Mouse (Mus musculus) midbrain, postnatal 0 days (tissue): ENCODE measurements around the gene Ankmy1. TPM values are rescaled to one million over a fixed set of nuclear protein-coding genes. Genes with fewer than 3 reads are reported as not detected.

Experiments used
- ATAC-seq: fragments of 200-750 bp; cut with Nextera tagmentation; 2 replicates; pipeline ENCODE4 v1.8.0; 2017; ENCODE audit warnings: moderate number of reproducible peaks, mild to moderate bottlenecking, moderate TSS enrichment, moderate library complexity; ENCODE audit not compliant: low FRiP score
- DNase-seq: peaks from one replicate; pipeline ENCODE4 v3.0.0-alpha.2; 2015; ENCODE audit warnings: low spot score
- H3K27ac ChIP-seq: fragments of 300-500 bp; sonication (generic); 2 replicates; pipeline ENCODE4 v1.5.1; 2014; ENCODE audit warnings: low read depth, mild to moderate bottlenecking, low read length, mixed read lengths
- H3K27me3 ChIP-seq: fragments of 300-500 bp; sonication (generic); 2 replicates; pipeline ENCODE4 v1.6.1; 2014; ENCODE audit warnings: low read length, control low read depth, mixed read lengths; ENCODE audit not compliant: insufficient read depth
- H3K36me3 ChIP-seq: fragments of 300-500 bp; sonication (generic); 2 replicates; pipeline ENCODE4 v1.6.1; 2014; ENCODE audit warnings: low read length, control low read depth, mixed read lengths; ENCODE audit not compliant: insufficient read depth
- H3K4me1 ChIP-seq: fragments of 300-500 bp; sonication (generic); 2 replicates; pipeline ENCODE4 v1.6.1; 2014; ENCODE audit warnings: mild to moderate bottlenecking, control low read depth, antibody characterized with exemption, low read length, mixed read lengths; ENCODE audit not compliant: insufficient read depth
- H3K4me2 ChIP-seq: fragments of 300-500 bp; sonication (generic); 2 replicates; pipeline ENCODE4 v1.6.1; 2014; ENCODE audit warnings: low read depth, mild to moderate bottlenecking, low read length, mixed read lengths; ENCODE audit not compliant: poor library complexity, severe bottlenecking
- H3K4me3 ChIP-seq: fragments of 300-500 bp; sonication (generic); 2 replicates; pipeline ENCODE4 v1.5.1; 2014; ENCODE audit warnings: low read depth, mild to moderate bottlenecking, low read length, moderate library complexity
- H3K9ac ChIP-seq: fragments of 300-500 bp; sonication (generic); replicated peaks from 2 replicates; pipeline ENCODE4 v1.6.1; 2014; ENCODE audit warnings: mild to moderate bottlenecking, low read length, moderate library complexity, mixed read lengths; ENCODE audit not compliant: poor library complexity, severe bottlenecking
- H3K9me3 ChIP-seq: fragments of 300-500 bp; sonication (generic); 2 replicates; pipeline ENCODE4 v1.6.1; 2016; ENCODE audit warnings: low read length, control low read depth
- CTCF ChIP-seq: IDR thresholded peaks from 2 replicates; pipeline ENCODE4 v1.5.1; 2016; ENCODE audit warnings: antibody characterized with exemption, mild to moderate bottlenecking
- WGBS: fragments of 180-500 bp; shearing (Covaris S2); extraction: QIAGEN DNeasy Blood & Tissue Kit; methylation state at CpG from one replicate; pipeline ENCODE4 v1.1.7; 2014; 5-methylcytosine and 5-hydroxymethylcytosine counted together
- polyA plus RNA-seq: library from polyadenylated mRNA; unstranded; fragments of >200 nt; fragmentation: Nextera tagmentation; extraction: Ambion mirVana; gene quantifications from 2 replicates; pipeline ENCODE4 v1.2.1, GENCODE M21; 2015
- total RNA-seq: library from RNA; depleted of rRNA; stranded (reverse); fragments of >200 nt; gene quantifications from 2 replicates; pipeline ENCODE4 v1.2.3, GENCODE M21; 2014

Gene Ankmy1
- total and polyA plus RNA-seq, 2 experiments from 2014 or later: 0.56 TPM; not detected in 1

GRCm38 (mm10) chr1:92916725-92917124 is 14.0 kb upstream of the Ankmy1 start:
- DNase-seq: no peak
- Histone ChIP-seq H3K4me2 (no peak overlapping the region), H3K36me3 (peaks cover 72% of the 10 kb centered on the region), H3K9me3 (no peaks in the 10 kb centered on the region), H3K27ac (no peak overlapping the region), H3K4me3 (no peak overlapping the region), H3K4me1 (peaks cover 12% of the 10 kb centered on the region), H3K27me3 (no peaks in the 10 kb centered on the region), H3K9ac (no peak overlapping the region)
- WGBS: 97% methylated on average over 9 of the region's 9 CpGs
- ATAC-seq: no peak
- no peak for TF ChIP-seq CTCF

DNA sequence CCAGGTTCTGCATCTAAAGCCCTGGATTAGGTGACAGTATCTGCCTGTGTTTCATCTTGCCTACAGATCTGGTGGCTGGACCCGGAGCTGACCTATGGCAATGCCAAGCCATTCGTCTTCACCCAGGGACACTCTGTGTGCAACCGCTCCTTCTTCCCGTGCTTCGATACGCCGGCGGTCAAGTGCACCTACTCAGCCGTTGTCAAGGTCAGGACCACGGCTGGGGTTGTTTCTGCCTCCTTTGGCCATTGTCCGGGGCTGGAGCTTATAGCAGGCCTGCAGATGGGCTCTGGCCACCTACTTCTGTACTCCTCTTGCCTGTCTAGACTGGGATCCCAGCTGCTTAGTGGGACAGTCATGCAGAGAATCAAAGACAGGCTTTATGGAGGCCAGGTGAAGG is 12.3 kb upstream of the Ankmy1 start:
- no peak for DNase-seq
- no peaks in the 10 kb centered on the region for H3K27me3 ChIP-seq
- peaks cover 59% of the 10 kb centered on the region for H3K36me3 ChIP-seq
- H3K4me3 ChIP-seq: no peak overlapping the region
- H3K9me3 ChIP-seq: no peaks in the 10 kb centered on the region
- H3K4me1 ChIP-seq: peaks cover 14% of the 10 kb centered on the region
- H3K27ac ChIP-seq: no peak overlapping the region
- H3K9ac ChIP-seq: no peak overlapping the region
- WGBS: 96% methylated on average over 11 of the region's 11 CpGs
- H3K4me2 ChIP-seq: no peak overlapping the region
- no peak for TF ChIP-seq CTCF
- ATAC-seq: no peak

- DNase-seq: no peak
- 87% methylated on average over 4 of the region's 4 CpGs for WGBS
- no peak for ATAC-seq
- H3K4me2 ChIP-seq: no peak overlapping the region
- no peak overlapping the region for H3K9ac ChIP-seq
- peaks cover 21% of the 10 kb centered on the region for H3K4me1 ChIP-seq
- H3K9me3 ChIP-seq: no peaks in the 10 kb centered on the region
- no peak for TF ChIP-seq CTCF
- no peak overlapping the region for H3K4me3 ChIP-seq
- H3K27ac ChIP-seq: no peak overlapping the region
- no peaks in the 10 kb centered on the region for H3K27me3 ChIP-seq
- H3K36me3 ChIP-seq: peaks cover 52% of the 10 kb centered on the region
Measured at GRCm38 (mm10) chr1:92914239-92914638, 11.5 kb upstream of the Ankmy1 start.

DNA sequence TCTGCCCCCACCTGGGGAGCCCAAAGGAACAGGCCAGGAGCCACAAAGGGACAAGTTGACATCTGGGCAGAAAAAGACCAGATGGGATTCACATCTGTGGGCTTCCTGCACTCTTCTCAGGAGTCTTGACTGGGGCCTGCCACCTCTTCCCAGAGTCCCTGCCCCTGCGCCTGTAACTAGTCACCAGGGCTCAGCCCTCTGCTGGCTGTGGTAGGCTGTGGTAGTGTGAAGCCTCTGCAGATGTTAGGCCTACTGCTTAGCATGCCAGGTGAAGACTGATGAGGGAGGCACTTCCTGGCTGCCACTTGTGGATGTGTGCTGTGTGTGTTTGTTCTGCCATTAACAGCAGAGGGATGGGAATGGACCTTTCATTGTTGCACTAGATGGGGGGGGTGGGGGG is 9.6 kb upstream of the Ankmy1 start:
- peak; percentile 59 for TF ChIP-seq CTCF
- DNase-seq (no peak), ATAC-seq (no peak)
- H3K9me3 ChIP-seq: no peaks in the 10 kb centered on the region
- H3K36me3 ChIP-seq: peaks cover 33% of the 10 kb centered on the region
- H3K4me2 ChIP-seq: peak overlapping the region; percentile 95
- H3K27ac ChIP-seq: peak overlapping the region; percentile 96; the same call in 1 of the 2 replicates
- H3K4me1 ChIP-seq: peaks cover 26% of the 10 kb centered on the region
- H3K27me3 ChIP-seq: no peaks in the 10 kb centered on the region
- 23% methylated on average over 1 of the region's 1 CpGs for WGBS
- peak overlapping the region; percentile 96 for H3K9ac ChIP-seq
- H3K4me3 ChIP-seq: peak overlapping the region; percentile 84

GRCm38 (mm10) chr1:92911721-92912138 is 9.0 kb upstream of the Ankmy1 start:
- peaks cover 26% of the 10 kb centered on the region for H3K4me1 ChIP-seq
- TF ChIP-seq CTCF: no peak

GRCm38 (mm10) chr1:92910925-92911720 is 8.4 kb upstream of the Ankmy1 start:
- no peaks in the 10 kb centered on the region for H3K9me3 ChIP-seq
- H3K36me3 ChIP-seq: peaks cover 21% of the 10 kb centered on the region
- H3K9ac ChIP-seq: peak overlapping the region; percentile 96
- WGBS: under 1% methylated on average over 61 of the region's 85 CpGs
- H3K27me3 ChIP-seq: no peaks in the 10 kb centered on the region
- peak; percentile 2; the same call in 1 of the 2 replicates for TF ChIP-seq CTCF
- peaks cover 26% of the 10 kb centered on the region for H3K4me1 ChIP-seq
- ATAC-seq: peak; percentile 62
- H3K27ac ChIP-seq: peak overlapping the region; percentile 96
- peak; percentile 68 for DNase-seq
- peak overlapping the region; percentile 84 for H3K4me3 ChIP-seq
- H3K4me2 ChIP-seq: peak overlapping the region; percentile 95

More at GRCm38 (mm10) chr1:92911721-92912138, 9.0 kb upstream of the Ankmy1 start:
- Histone ChIP-seq H3K4me2 (peak overlapping the region; percentile 95), H3K9ac (peak overlapping the region; percentile 96), H3K4me3 (peak overlapping the region; percentile 84), H3K36me3 (peaks cover 27% of the 10 kb centered on the region), H3K27ac (peak overlapping the region; percentile 96), H3K27me3 (no peaks in the 10 kb centered on the region), H3K9me3 (no peaks in the 10 kb centered on the region)
- 36% methylated on average over 8 of the region's 8 CpGs for WGBS
- no peak for DNase-seq
- ATAC-seq: no peak
